Mouse (Mus musculus) E14TG2a.4 (cell line): ENCODE measurements around the gene Tex2.

ENCODE experiments used
- CTCF ChIP-seq: conservative IDR thresholded peaks from 2 replicates; pipeline ENCODE4 v1.5.1; 2014; ENCODE audit warnings: low read length
- POU5F1 ChIP-seq: IDR thresholded peaks from 2 replicates; pipeline ENCODE4 v1.6.1; 2014; ENCODE audit warnings: low read length, borderline replicate concordance

DNA sequence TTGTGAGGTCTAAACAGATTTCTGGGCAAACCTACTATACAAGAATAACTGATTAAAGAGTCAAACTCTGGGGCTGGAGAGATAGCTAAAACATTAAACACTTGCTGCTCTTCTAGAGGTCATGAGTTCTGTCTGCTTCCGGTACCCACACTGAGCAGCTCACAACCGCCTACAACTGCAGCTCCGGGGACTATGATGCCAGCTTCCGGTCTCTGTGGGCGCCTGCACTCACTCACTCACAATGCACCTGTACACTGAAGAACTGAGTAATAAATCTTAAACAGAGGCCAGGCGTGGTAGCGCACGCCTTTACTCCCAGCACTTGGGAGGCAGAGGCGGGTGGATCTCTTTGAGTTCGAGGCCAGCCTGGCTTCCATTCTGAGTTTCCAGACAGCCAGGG, 31.9 kb downstream of the Tex2 start:
- no peak for TF ChIP-seq CTCF
- no peak for TF ChIP-seq POU5F1
